ENCODE assay signal across 30 mouse cellular contexts in the genomic region with DNA sequence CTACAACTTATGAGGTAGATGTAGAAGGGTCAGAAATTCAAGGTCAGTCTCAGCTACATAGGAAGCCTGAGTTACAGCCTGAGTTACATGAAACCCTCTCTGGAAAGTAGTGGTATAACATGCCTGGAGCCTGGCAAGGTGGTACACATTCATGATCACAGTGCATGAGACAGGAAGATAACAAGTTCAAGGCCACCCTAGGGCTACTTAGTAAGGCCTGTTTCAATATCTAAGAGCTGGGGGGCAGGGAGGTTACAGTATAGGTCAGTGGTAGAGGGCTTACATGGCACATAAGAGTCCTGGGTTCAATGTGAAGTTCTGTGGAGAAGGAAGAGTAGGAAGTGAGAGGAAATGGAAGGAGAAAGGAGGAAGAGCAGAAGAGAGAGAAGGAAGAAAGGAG. TPM values are rescaled to one million over a fixed set of nuclear protein-coding genes. Genes with fewer than 3 reads are reported as not detected.
DNase-seq lines count a peak whose midpoint lies in the region; ATAC-seq lines count a peak whose summit lies in the region.
"Had no signal": no experiment of that assay in that cellular context is flagged by ENCODE, and none has a peak within 500 bp of the region (broad histone marks: within the 10 kb centered on the region; RNA-seq: fewer than 3 reads in every experiment).

No protein-coding gene starts in this region.

- peak overlapping the region; percentile 63; the same call in 1 of the 2 replicates for H3K27ac ChIP-seq in heart, embryonic 10.5 days
- H3K27ac ChIP-seq in midbrain, embryonic 11.5 days (ENCODE audit: low read depth, low read length) = no peak overlapping the region
- H3K27ac ChIP-seq in midbrain, embryonic 14.5 days (replicated peaks; ENCODE audit: low read depth, low read length) = no peak overlapping the region
- peak overlapping the region; percentile 77 for H3K27ac ChIP-seq in liver, embryonic 15.5 days (replicated peaks)
- H3K27ac ChIP-seq: forebrain, embryonic 13.5 days; hindbrain, embryonic 15.5 days; limb, embryonic 13.5 days; neural tube, embryonic 13.5 days had no signal

- 0 out of 2 replicates have a peak, but pooled peaks cover 6% of the 10 kb centered on the region for H3K27me3 ChIP-seq in heart, embryonic 10.5 days (ENCODE audit: insufficient read depth, poor library complexity, severe bottlenecking)
- no peaks in the 10 kb centered on the region for H3K27me3 ChIP-seq in midbrain, embryonic 11.5 days (ENCODE audit: control insufficient read depth, insufficient read depth, low read length)
- H3K27me3 ChIP-seq in midbrain, embryonic 14.5 days (ENCODE audit: control insufficient read depth, insufficient read depth, low read length) = no peaks in the 10 kb centered on the region
- no peaks in the 10 kb centered on the region for H3K27me3 ChIP-seq in liver, embryonic 15.5 days
- H3K27me3 ChIP-seq: forebrain, embryonic 13.5 days; hindbrain, embryonic 15.5 days; limb, embryonic 13.5 days; megakaryocyte, embryonic 14.5 days; neural tube, embryonic 13.5 days had no signal

- H3K36me3 ChIP-seq in heart, embryonic 10.5 days = peaks cover 19% of the 10 kb centered on the region
- H3K36me3 ChIP-seq in midbrain, embryonic 11.5 days (ENCODE audit: control insufficient read depth, insufficient read depth, low read length) = peaks cover 3% of the 10 kb centered on the region
- H3K36me3 ChIP-seq in midbrain, embryonic 14.5 days (ENCODE audit: control insufficient read depth, insufficient read depth, low read length) = peaks cover 74% of the 10 kb centered on the region
- H3K36me3 ChIP-seq in liver, embryonic 15.5 days (replicated peaks) = 0 out of 2 replicates have a peak, but pooled peaks cover 3% of the 10 kb centered on the region

- peaks cover 10% of the 10 kb centered on the region for H3K4me1 ChIP-seq in heart, embryonic 10.5 days
- peaks cover 14% of the 10 kb centered on the region for H3K4me1 ChIP-seq in midbrain, embryonic 11.5 days (ENCODE audit: control insufficient read depth, insufficient read depth, low read length)
- H3K4me1 ChIP-seq in midbrain, embryonic 14.5 days (ENCODE audit: control insufficient read depth, insufficient read depth, low read length) = peaks cover 5% of the 10 kb centered on the region; the same call in 1 of the 2 replicates
- peaks cover 50% of the 10 kb centered on the region for H3K4me1 ChIP-seq in liver, embryonic 15.5 days (replicated peaks)

- no peak overlapping the region for H3K9ac ChIP-seq in midbrain, embryonic 11.5 days (ENCODE audit: low read length)
- H3K9ac ChIP-seq in midbrain, embryonic 14.5 days (replicated peaks; ENCODE audit: low read length) = no peak overlapping the region
- H3K9ac ChIP-seq in liver, embryonic 15.5 days = peak overlapping the region; percentile 26; the same call in 1 of the 2 replicates
- H3K9ac ChIP-seq: forebrain, embryonic 13.5 days; hindbrain, embryonic 15.5 days; limb, embryonic 13.5 days; lung, embryonic 14.5 days; neural tube, embryonic 13.5 days had no signal

- H3K9me3 ChIP-seq in heart, embryonic 10.5 days = no peaks in the 10 kb centered on the region
- H3K9me3 ChIP-seq in midbrain, embryonic 11.5 days (ENCODE audit: control insufficient read depth, low read length) = no peaks in the 10 kb centered on the region
- no peaks in the 10 kb centered on the region for H3K9me3 ChIP-seq in midbrain, embryonic 14.5 days (ENCODE audit: control insufficient read depth, low read length)
- no peaks in the 10 kb centered on the region for H3K9me3 ChIP-seq in liver, embryonic 15.5 days (replicated peaks)
- H3K9me3 ChIP-seq: forebrain, embryonic 13.5 days; hindbrain, embryonic 15.5 days; limb, embryonic 13.5 days; megakaryocyte, embryonic 14.5 days; neural tube, embryonic 13.5 days had no signal

- DNase-seq in heart, embryonic 10.5 days (ENCODE audit: low spot score) = no peak
- DNase-seq in heart, adult 18-20 months = no peak
- DNase-seq in midbrain, embryonic 11.5 days (ENCODE audit: low spot score, missing footprints) = peak; percentile 41
- no peak for DNase-seq in midbrain, embryonic 14.5 days
- DNase-seq in cerebellum, postnatal 10 days = no peak
- no peak for DNase-seq in cerebellum, adult 8-10 months
- no peak for DNase-seq in urinary bladder, adult 18-20 months (ENCODE audit: low spot score in 2 of 2)
- DNase-seq: adrenal gland, postnatal 10 days; cerebellum, postnatal 14 days; heart, postnatal 36 days; kidney, adult 2 months; kidney, postnatal 14 days; layer of hippocampus, postnatal 36 days; lung, embryonic 14.5 days; lung, postnatal 36 days; thymus, adult 18-20 months; thymus, postnatal 4 days had no signal

- no peak for ATAC-seq in midbrain, embryonic 11.5 days (ENCODE audit: low FRiP score)
- no peak for ATAC-seq in midbrain, embryonic 14.5 days (ENCODE audit: low FRiP score, low TSS enrichment)
- peak; percentile 69 for ATAC-seq in liver, embryonic 15.5 days (ENCODE audit: insufficient read depth)
- ATAC-seq: activated CD4-positive, CD25-positive, alpha-beta regulatory T cell, adult 4 months; forebrain, embryonic 13.5 days; midbrain, embryonic 16.5 days had no signal

- no peak overlapping the region for H3K4me2 ChIP-seq in midbrain, embryonic 11.5 days
- no peak overlapping the region for H3K4me2 ChIP-seq in midbrain, embryonic 14.5 days (ENCODE audit: low read length)
- H3K4me2 ChIP-seq in liver, embryonic 15.5 days = peak overlapping the region; percentile 56
- H3K4me2 ChIP-seq: forebrain, embryonic 13.5 days; hindbrain, embryonic 15.5 days; limb, embryonic 13.5 days; lung, embryonic 14.5 days; neural tube, embryonic 13.5 days had no signal

- H3K4me3 ChIP-seq in heart, embryonic 10.5 days = no peak overlapping the region
- no peak overlapping the region for H3K4me3 ChIP-seq in midbrain, embryonic 11.5 days (ENCODE audit: low read depth, low read length)
- H3K4me3 ChIP-seq in midbrain, embryonic 14.5 days (replicated peaks; ENCODE audit: low read depth, low read length) = no peak overlapping the region
- H3K4me3 ChIP-seq in liver, embryonic 15.5 days (replicated peaks) = no peak overlapping the region
- H3K4me3 ChIP-seq: forebrain, embryonic 13.5 days; hindbrain, embryonic 15.5 days; limb, embryonic 13.5 days; megakaryocyte, embryonic 14.5 days; myocyte; neural tube, embryonic 13.5 days had no signal

RNA-seq across cellular contexts. Expression of a gene that starts 22.2 kb away (rescaled TPM):
- polyA plus RNA-seq in heart, embryonic 10.5 days (2016; fragmentation: Nextera tagmentation; extraction: Ambion mirVana) = 16.1 and 18.8 TPM in 2 replicates
- total RNA-seq in heart, adult 18-20 months (2021) = 10 to 100 TPM; 24.1 to 26.3 TPM
- polyA plus RNA-seq in midbrain, embryonic 11.5 days (2014; fragmentation: Nextera tagmentation; extraction: Ambion mirVana) = 23.1 and 24.8 TPM in 2 replicates
- 93.6 and 98.0 TPM in 2 replicates for polyA plus RNA-seq in midbrain, embryonic 14.5 days (2014; fragmentation: Nextera tagmentation; extraction: Ambion mirVana)
- 4.9 and 6.0 TPM in 2 replicates for polyA plus RNA-seq in liver, embryonic 15.5 days (2015; fragmentation: Nextera tagmentation; extraction: Ambion mirVana)

RNA-seq across cellular contexts. Expression of a gene that starts 28.7 kb away (rescaled TPM):
- 0.55 and 1.5 TPM in 2 replicates for polyA plus RNA-seq in heart, embryonic 10.5 days (2016; fragmentation: Nextera tagmentation; extraction: Ambion mirVana)
- total RNA-seq in heart, adult 18-20 months (2021) = under 1 TPM; 0.07 to 0.10 TPM
- 25.9 and 31.9 TPM in 2 replicates for polyA plus RNA-seq in midbrain, embryonic 11.5 days (2014; fragmentation: Nextera tagmentation; extraction: Ambion mirVana)
- 51.8 and 67.1 TPM in 2 replicates for polyA plus RNA-seq in midbrain, embryonic 14.5 days (2014; fragmentation: Nextera tagmentation; extraction: Ambion mirVana)
- polyA plus RNA-seq in liver, embryonic 15.5 days (2015; fragmentation: Nextera tagmentation; extraction: Ambion mirVana) = 0.36 and 0.37 TPM in 2 replicates
- total RNA-seq: gastrocnemius, adult 8-10 months; heart, postnatal 36 days had no signal

RNA-seq across cellular contexts. Expression of a gene that starts 38.0 kb away (rescaled TPM):
- 0.19 and 0.20 TPM in 2 replicates for polyA plus RNA-seq in heart, embryonic 10.5 days (2016; fragmentation: Nextera tagmentation; extraction: Ambion mirVana)
- 1 to 10 TPM in 1 of 2 experiments, under 1 TPM in 1; 0.21 to 1.3 TPM for total RNA-seq in heart, adult 18-20 months (2021)
- 0.07 TPM in 1 of 2 replicates, not detected in the other for polyA plus RNA-seq in midbrain, embryonic 11.5 days (2014; fragmentation: Nextera tagmentation; extraction: Ambion mirVana)
- polyA plus RNA-seq in midbrain, embryonic 14.5 days (2014; fragmentation: Nextera tagmentation; extraction: Ambion mirVana) = 0.07 TPM in 1 of 2 replicates, not detected in the other
- 0.22 and 0.32 TPM in 2 replicates for polyA plus RNA-seq in liver, embryonic 15.5 days (2015; fragmentation: Nextera tagmentation; extraction: Ambion mirVana)
- total RNA-seq: layer of hippocampus, adult 18-20 months; layer of hippocampus, postnatal 36 days; left cerebral cortex, postnatal 14 days had no signal
- polyA plus RNA-seq: activated CD4-positive, CD25-positive, alpha-beta regulatory T cell, adult 4 months; heart, embryonic 14.5 days; midbrain, embryonic 16.5 days; neural tube, embryonic 13.5 days had no signal

RNA-seq across cellular contexts. Expression of a gene that starts 49.9 kb away (rescaled TPM):
- polyA plus RNA-seq in heart, embryonic 10.5 days (2016; fragmentation: Nextera tagmentation; extraction: Ambion mirVana) = 27.5 and 30.0 TPM in 2 replicates
- total RNA-seq in heart, adult 18-20 months (2021) = 10 to 100 TPM; 65.1 to 66.5 TPM
- 20.8 and 22.7 TPM in 2 replicates for polyA plus RNA-seq in midbrain, embryonic 11.5 days (2014; fragmentation: Nextera tagmentation; extraction: Ambion mirVana)
- polyA plus RNA-seq in midbrain, embryonic 14.5 days (2014; fragmentation: Nextera tagmentation; extraction: Ambion mirVana) = 21.9 and 30.1 TPM in 2 replicates
- 10.4 and 11.1 TPM in 2 replicates for polyA plus RNA-seq in liver, embryonic 15.5 days (2015; fragmentation: Nextera tagmentation; extraction: Ambion mirVana)

RNA-seq across cellular contexts. Expression of a gene that starts 50.1 kb away (rescaled TPM):
- polyA plus RNA-seq in heart, embryonic 10.5 days (2016; fragmentation: Nextera tagmentation; extraction: Ambion mirVana) = 0.59 TPM in 1 of 2 replicates, not detected in the other
- under 1 TPM in 1 of 2 experiments, not detected in 1; 0.31 TPM for total RNA-seq in heart, adult 18-20 months (2021)
- 0.59 and 1.00 TPM in 2 replicates for polyA plus RNA-seq in midbrain, embryonic 11.5 days (2014; fragmentation: Nextera tagmentation; extraction: Ambion mirVana)
- 0.70 and 0.80 TPM in 2 replicates for polyA plus RNA-seq in midbrain, embryonic 14.5 days (2014; fragmentation: Nextera tagmentation; extraction: Ambion mirVana)
- 0.10 and 0.17 TPM in 2 replicates for polyA plus RNA-seq in liver, embryonic 15.5 days (2015; fragmentation: Nextera tagmentation; extraction: Ambion mirVana)
- total RNA-seq: gastrocnemius, adult 8-10 months; left cerebral cortex, postnatal 14 days had no signal

Comparison
In these comparisons a context has a peak if more than half of its experiments do, and no peak if none do; other contexts are left out.
1. H3K27ac ChIP-seq: peak in heart, embryonic 10.5 days (single experiment) and liver, embryonic 15.5 days (single experiment); none in midbrain, embryonic 11.5 days (single experiment) and midbrain, embryonic 14.5 days (single experiment).
2. RNA of a gene that starts 28.7 kb away (polyA plus RNA-seq): 51.8 to 67.1 TPM in midbrain, embryonic 14.5 days and 25.9 to 31.9 TPM in midbrain, embryonic 11.5 days; 0.55 to 1.5 TPM in heart, embryonic 10.5 days and 0.36 to 0.37 TPM in liver, embryonic 15.5 days; every median in the first group is over 10 times any median in the second.